Mouse (Mus musculus): ENCODE results near the gene Mapk8ip2.

Gene Mapk8ip2

DNA sequence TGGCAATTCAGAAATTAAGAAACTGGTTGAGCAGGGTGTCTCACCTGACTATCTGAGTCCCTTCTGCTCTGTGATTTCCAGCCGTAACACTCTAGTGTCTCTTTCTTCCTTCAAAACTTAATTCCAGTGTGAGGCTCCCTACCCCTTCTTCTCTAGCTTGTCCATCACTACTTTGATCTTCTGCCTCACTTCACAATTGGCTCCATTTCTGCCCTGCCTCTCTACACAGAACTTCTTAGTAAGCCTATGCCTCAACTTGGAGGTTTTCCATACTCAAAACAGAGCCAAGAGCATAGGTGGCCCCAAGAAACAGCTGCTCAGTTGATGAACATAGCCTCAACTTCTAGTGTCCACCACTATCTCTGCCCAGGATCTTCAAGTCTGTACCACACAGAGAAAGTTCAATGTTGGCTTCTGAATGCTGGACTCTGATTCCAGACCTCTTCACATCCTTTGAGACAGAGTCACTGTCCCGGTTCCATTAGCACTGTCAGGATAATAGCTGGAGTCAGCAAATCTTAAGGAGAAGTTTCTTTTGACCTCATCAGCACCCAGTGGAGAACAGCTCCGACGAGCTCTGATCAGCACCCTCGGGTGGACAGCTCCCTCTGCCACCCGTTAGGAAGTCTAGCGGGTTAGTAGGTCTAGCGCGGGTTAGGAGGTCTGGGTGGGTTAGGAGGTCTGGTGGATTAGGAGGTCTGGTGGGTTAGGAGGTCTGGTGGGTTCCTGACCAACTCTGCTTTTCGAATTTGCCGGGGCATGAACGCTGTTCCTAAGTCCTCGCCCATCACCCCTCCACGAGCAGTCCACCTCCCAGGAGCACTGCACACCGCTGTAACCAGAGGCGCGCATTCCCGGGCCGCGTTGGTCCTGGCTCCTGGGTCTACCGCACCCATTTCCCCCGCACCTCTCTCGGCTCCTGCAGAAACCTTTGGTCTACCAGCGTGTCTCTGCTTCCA, 528 bp upstream of the Mapk8ip2 start:
- DNase-seq (ENCODE audit: low spot score): no peak

- DNase-seq (ENCODE audit: low spot score): no peak
Measured at GRCm38 (mm10) chr15:89454857-89455256, 1.1 kb downstream of the Mapk8ip2 start.

- DNase-seq (ENCODE audit: low spot score): no peak
Measured at GRCm38 (mm10) chr15:89455642-89456041, 1.9 kb downstream of the Mapk8ip2 start.

- no peak for DNase-seq (ENCODE audit: low spot score)
Measured at GRCm38 (mm10) chr15:89458942-89459341, 5.2 kb downstream of the Mapk8ip2 start.

DNA sequence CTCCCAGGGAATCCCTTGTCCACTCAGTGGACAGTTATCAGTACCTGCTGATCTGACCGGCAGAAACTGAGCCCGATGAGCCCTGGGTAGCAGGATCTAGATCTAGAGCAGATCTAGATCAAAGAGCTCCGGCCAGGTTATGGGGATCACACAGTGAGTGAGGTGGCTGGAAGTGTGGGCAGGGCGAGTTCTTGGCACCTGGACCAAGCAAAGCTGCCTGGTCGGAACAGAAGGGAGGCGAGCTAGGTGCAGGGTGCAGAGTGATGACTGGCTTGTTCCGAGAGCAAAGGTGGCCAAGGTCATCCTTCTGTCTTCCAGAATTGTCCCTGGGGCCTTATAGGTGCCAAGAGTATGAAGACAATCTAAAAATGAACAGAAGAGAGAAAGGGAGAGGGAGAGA, 6.1 kb downstream of the Mapk8ip2 start:
- no peak for DNase-seq (ENCODE audit: low spot score)

DNA sequence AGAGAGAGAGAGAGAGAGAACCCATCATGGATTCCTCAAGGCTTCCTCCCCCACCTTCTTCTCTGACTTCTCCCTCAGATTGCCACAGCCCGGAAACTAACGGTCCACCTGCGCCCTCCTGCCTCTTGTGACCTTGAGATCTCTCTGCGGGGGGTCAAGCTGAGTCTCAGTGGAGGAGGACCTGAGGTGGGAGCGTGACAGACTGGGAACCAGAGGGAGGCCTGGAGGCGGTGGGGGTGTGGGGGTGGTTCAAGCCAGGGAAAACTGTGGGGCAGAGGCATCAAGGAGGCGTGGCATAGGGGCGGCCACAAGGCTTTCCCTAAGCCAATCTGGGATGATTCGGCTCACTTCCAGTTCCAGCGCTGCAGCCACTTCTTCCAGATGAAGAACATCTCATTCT, 6.6 kb downstream of the Mapk8ip2 start:
- DNase-seq (ENCODE audit: low spot score): no peak

GRCm38 (mm10) chr15:89461321-89461720, 7.6 kb downstream of the Mapk8ip2 start:
- no peak for DNase-seq (ENCODE audit: low spot score)

- no peak for DNase-seq (ENCODE audit: low spot score)
Measured at GRCm38 (mm10) chr15:89462176-89462575, 8.5 kb downstream of the Mapk8ip2 start.

DNA sequence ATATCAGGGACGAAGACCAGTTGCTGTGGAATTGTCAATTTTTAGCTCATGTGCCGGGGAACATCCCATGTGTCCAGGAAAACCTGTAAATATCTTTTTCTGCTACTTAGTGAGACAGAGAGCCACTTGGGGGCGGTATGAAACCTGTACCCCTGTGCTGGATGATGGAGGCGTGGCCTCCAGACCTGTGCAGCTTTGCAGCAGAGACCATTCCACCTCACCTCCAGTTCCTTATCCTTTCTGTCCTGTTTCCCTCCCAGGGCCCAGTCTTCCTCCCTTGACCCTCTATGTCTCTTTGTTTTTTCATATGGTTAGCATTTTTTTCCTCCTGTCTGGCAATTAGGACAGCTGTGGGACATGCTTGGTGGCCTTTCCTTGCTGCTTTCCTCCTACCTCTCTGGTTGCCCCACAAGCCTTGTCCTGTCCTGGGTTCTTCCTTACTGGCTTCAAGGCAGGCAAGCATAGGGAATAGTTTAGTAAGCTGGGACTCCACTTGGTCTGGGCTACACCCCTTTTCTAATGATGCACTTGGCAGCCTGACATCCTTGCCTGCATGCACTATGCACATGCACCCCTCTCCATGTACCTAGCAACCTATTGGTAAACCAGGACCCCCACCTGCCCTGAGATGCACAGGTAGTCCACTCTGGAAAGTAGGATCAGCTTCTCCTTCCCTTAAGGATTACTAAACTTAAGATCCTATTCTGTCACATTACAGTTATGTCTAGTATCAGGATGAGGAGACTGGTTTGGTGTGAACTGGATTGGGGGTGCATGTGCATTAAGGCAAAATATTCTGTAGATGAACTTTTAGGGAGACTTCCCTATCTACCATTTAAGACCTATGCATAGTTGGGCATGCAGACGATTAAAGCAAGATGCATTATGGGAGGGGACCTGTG, 9.9 kb downstream of the Mapk8ip2 start:
- no peak for DNase-seq (ENCODE audit: low spot score)

- no peak for DNase-seq (ENCODE audit: low spot score)
Measured at GRCm38 (mm10) chr15:89465052-89465451, 11.3 kb downstream of the Mapk8ip2 start.

GRCm38 (mm10) chr15:89468577-89468976, 14.9 kb downstream of the Mapk8ip2 start:
- no peak for DNase-seq (ENCODE audit: low spot score)

DNA sequence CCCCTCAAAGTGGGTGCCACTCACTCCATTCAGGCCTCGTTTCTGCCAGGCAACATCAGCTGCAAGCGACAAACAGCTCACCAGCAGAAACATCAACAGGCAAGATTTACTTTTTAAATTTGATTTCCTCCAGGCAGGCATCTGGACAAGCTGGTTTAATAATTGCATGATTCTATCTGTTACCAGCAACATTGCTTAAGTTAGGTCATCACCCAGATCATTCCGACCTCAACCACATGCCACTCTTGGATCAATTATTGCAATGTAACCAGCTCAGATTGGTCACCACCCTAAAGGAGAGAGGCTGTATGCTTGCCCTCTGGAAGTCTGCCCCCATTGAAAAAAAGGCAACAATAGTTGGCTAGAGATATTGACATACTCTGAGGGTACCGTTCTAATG, 17.8 kb downstream of the Mapk8ip2 start:
- no peak for DNase-seq (ENCODE audit: low spot score)

GRCm38 (mm10) chr15:89473370-89473769, 19.7 kb downstream of the Mapk8ip2 start:
- no peak for DNase-seq (ENCODE audit: low spot score)

GRCm38 (mm10) chr15:89473921-89474320, 20.2 kb downstream of the Mapk8ip2 start:
- DNase-seq (ENCODE audit: low spot score): no peak

DNA sequence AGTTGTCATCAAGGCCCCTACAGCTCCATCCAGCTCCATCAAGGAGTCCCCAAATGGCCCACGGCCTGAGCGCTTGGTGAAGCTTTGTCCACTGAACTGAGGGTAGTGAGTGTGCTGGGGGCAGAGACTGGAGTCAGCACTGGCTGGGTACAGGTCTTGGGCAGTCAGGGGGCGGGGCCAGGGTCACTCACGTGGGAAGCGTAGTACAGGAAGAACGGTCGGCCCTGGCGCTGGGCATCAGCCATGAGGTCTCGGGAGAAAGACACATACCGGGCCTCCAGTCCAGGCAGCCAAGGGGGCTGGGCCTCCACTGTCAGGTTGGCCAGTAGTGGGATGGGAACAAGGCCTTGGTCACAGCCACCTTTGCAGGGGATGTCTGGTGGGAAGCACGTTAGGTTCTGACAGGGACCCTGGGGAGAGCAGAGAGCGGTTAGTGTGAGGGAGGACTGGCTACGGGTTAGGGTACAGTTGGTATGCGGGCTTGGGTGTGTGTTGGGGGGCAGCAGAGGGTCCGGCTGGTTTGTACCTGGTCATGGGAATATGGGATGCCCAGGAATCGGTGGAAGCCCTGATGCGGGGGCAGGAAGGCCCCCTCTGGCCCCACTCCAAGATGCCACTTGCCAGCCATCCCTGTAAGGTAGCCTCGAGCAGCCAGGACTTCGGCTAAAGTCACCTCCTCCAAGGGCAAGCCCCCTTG, 21.0 kb downstream of the Mapk8ip2 start:
- DNase-seq (ENCODE audit: low spot score): no peak

- no peak for DNase-seq (ENCODE audit: low spot score)
Measured at GRCm38 (mm10) chr15:89475293-89475600, 21.5 kb downstream of the Mapk8ip2 start.

DNA sequence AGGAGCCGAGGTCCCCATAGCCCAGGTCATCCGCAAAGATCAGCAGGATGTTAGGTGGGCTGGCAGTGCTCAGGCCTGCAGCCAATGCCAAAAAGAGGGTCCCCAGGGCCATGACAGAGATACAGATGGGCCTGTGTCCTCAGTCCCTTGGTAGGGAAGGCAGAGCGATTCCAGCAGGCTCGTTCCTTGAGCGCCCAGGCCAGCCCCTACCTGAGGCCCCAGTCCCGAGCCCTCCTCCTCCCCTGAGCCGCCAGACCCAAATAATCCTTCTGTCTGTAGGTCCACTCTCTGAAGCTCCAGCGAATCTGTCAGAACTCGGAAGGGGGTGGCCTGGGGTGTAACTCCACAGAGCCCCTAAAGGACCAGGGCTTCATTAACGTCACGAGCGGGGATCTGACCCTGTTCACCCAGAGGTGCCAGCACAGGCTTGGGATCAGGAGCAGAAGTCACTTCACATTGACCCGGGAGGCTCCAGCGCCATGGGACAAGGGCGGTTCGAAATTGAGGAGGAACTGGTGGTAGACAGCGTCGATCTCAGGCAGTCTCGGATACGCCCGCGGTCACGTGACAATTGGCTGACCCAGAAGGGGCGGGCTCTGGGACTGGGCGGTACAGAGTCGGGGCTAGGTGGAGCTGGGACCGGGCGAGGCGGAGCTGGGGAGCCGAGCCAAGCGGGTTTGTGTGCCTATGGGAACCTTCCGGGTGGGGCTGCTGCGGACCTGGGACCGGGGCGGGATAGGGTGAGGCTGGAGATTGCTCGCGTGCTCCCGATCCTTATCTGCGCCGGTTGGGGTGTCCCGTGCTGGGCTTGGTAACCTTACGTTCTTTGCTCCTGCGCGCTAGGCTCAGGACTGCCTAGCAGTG, 22.1 kb downstream of the Mapk8ip2 start:
- peak; percentile 91 for DNase-seq (ENCODE audit: low spot score)

GRCm38 (mm10) chr15:89476475-89476815, 22.7 kb downstream of the Mapk8ip2 start:
- no peak for DNase-seq (ENCODE audit: low spot score)

DNA sequence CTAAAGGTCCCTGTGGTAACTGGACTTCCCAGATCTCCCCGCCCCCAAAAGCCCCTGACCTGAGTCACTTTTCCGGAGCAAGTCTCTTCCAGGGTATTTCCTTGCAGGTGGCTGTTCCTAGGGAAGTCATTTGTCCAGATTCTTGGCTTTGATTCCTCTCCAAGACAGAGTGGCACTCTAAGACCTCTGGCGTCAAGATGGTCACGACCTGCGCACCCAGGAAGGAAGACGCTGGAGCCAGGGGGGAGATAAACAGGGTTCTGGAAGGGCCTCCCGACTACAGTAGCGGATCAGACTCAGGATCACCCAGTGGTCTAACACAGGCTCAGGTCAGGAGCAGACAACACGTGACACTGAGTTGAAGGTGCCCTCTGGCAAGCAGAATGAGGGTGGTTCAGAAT, 23.4 kb downstream of the Mapk8ip2 start, which contains the start of gene Arsa:
Arsa (minus strand) TSS at position 335 of the 401 bp plus-strand sequence.
- no peak for DNase-seq (ENCODE audit: low spot score)

- DNase-seq (ENCODE audit: low spot score): no peak
Measured at GRCm38 (mm10) chr15:89477806-89478205, 24.1 kb downstream of the Mapk8ip2 start.

GRCm38 (mm10) chr15:89478622-89479021, 24.9 kb downstream of the Mapk8ip2 start:
- no peak for DNase-seq (ENCODE audit: low spot score)
